Mouse (Mus musculus): Measurements from ENCODE around the gene Ak1.

DNA sequence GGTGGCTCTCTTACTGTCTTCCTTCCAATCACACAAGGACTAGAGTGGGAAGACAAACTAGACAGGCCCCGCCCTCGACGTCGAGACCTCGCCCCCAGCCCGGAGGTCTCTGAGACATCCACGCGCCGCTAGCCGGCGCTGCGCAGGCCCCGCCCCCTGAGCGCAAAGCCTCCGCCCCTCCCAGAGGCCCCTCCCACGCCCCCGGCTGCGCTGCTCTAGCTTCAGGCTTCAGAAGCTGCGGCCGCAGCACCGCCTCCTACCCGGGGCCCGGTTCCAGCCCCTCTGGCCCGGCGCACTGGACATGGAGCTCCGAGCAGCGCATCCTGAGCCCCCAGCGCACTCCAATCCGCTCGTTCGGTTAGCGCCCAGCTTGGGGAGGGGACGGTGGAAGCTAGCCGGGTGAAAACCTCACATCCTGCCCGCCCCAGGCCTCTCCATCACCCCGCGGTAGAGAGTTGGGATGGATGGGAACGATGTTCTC is 34.6 kb upstream of the Ak1 start, which contains the start of gene St6galnac4:
- TF ChIP-seq CTCF (IDR thresholded peaks at IDR 0.05; ENCODE audit: borderline replicate concordance, control insufficient read depth, extremely low read depth, insufficient read depth, low read length, poor library complexity) (peak; percentile 60; the same call in 1 of the 2 replicates), POLR2A (IDR thresholded peaks at IDR 0.05; ENCODE audit: control insufficient read depth, extremely low read depth, insufficient read depth, low read length, poor library complexity) (peak; percentile 48; the same call in 1 of the 2 replicates)
